Mouse (Mus musculus) olfactory bulb, adult 2 months (tissue): ENCODE measurements around the gene Akr1b7.

Experiments
- CTCF ChIP-seq: fragments of 200-500 bp; IDR thresholded peaks from 2 replicates; pipeline ENCODE4 v1.5.1; 2012; ENCODE audit warnings: low read depth, mild to moderate bottlenecking, low read length, moderate library complexity; ENCODE audit not compliant: insufficient read depth
- POLR2A ChIP-seq: fragments of 200-500 bp; IDR thresholded peaks from 2 replicates; pipeline ENCODE4 v1.6.1; 2012; ENCODE audit warnings: mild to moderate bottlenecking, low read depth, low read length, moderate library complexity; ENCODE audit not compliant: insufficient read depth

DNA sequence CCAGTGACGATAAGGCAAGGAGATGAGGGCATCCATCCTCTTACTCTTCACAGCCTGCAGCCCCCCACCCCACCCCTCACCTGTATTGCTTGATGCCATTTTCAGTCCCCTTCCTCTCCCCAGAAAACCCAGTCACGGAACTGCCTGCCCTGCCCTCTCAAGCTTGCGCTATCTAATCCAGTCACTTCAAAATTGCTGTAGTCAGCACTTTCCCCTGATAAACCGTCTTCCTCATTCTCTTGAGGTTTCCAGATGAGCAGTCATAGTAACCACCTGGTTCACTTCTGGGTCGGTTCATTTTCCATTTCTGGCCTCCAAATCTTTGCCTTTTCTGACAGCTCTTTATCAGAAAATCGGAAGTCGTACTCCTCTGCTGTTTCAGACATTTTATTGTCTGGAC, 38.3 kb upstream of the Akr1b7 start:
- TF ChIP-seq POLR2A (no peak), CTCF (no peak)
